Mouse (Mus musculus): ENCODE measurements at regions not wholly inside any gene's neighbourhood (a gene's known extent, or its start where the extent isn't known, plus 50 kb on each side); places are given as distances from the start of the nearest gene placed in this dataset.

DNA sequence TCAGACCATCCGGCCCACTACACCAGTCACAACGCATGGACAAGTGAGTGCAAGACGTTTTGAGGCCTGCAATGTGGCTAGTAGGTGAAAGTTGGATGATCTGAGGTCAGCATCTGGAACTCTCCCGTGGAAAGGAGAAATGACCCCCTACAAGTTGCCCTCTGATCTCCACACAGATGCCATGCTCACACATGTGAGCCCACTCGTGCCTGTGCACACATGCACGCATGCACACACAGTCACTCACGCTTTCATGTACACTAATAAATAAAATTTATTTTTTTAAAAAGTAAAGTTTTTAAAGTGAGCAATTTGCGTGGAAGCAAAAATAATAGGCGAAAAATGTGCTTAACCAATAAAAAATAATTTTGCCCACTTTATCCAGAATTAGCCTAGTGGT, 147.5 kb upstream of the Jade1 start:
- TF ChIP-seq POLR2A (IDR thresholded peaks at IDR 0.05; ENCODE audit: insufficient read depth, low read length): no peak
- no peak for TF ChIP-seq EP300 (IDR thresholded peaks at IDR 0.05; ENCODE audit: insufficient read depth, low read depth, low read length)
- TF ChIP-seq CTCF (IDR thresholded peaks at IDR 0.05; ENCODE audit: low read depth, low read length): no peak
